Mouse (Mus musculus) bone marrow, adult 2 months (tissue): ENCODE measurements around the gene Pcdh9.

Source experiments
- CTCF ChIP-seq: fragments of 200-500 bp; IDR thresholded peaks from 2 replicates; pipeline ENCODE4 v1.5.1; 2011; ENCODE audit warnings: low read length, control low read depth; ENCODE audit not compliant: control insufficient read depth, insufficient read depth
- POLR2A ChIP-seq: fragments of 200-500 bp; IDR thresholded peaks from 2 replicates; pipeline ENCODE4 v1.6.1; 2011; ENCODE audit warnings: low read depth, mild to moderate bottlenecking, control low read depth, low read length, borderline replicate concordance; ENCODE audit not compliant: control insufficient read depth

DNA sequence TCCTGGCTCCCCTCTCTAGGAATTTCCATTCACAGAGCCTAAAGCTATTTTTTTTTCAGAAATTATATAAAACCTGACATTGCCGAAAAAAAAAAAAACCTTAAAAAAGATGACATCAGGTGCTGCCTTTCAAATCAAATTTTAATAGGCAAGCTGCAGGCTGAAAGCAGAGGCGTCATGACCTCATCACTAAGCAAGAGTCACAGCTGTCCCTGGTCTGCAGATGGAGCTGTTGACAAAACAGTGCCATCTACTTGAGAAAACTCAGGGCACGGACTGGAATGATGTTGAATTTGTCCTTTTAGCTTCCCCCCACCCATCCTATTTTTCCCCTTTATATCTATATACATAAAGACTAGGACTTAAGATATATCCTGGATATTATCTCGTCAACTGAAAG, 509.3 kb downstream of the Pcdh9 start:
- TF ChIP-seq CTCF (no peak), POLR2A (no peak)
